Mouse (Mus musculus): ENCODE measurements around the gene Gpr61. TPM values are rescaled to one million over a fixed set of nuclear protein-coding genes. Genes with fewer than 3 reads are reported as not detected.

Gpr61 gene
- total and polyA plus RNA-seq, 2 experiments from 2014 or later: 6.8 to 12.2 TPM

GRCm38 (mm10) chr3:108180514-108180913, 25.8 kb upstream of the Gpr61 start:
- H3K4me2 ChIP-seq (ENCODE audit: low read depth, low read length): no peak overlapping the region
- H3K27me3 ChIP-seq (ENCODE audit: insufficient read depth, low read length): no peaks in the 10 kb centered on the region
- H3K4me1 ChIP-seq (ENCODE audit: insufficient read depth, low read length): 0 out of 2 replicates have a peak, but pooled peaks cover 3% of the 10 kb centered on the region
- no peak for ATAC-seq
- no peak overlapping the region for H3K4me3 ChIP-seq (ENCODE audit: low read length)
- H3K9ac ChIP-seq (replicated peaks; ENCODE audit: low read length): no peak overlapping the region
- DNase-seq (ENCODE audit: low spot score): no peak
- no peaks in the 10 kb centered on the region for H3K36me3 ChIP-seq (ENCODE audit: insufficient read depth, low read length)
- no peak overlapping the region for H3K27ac ChIP-seq
- no peaks in the 10 kb centered on the region for H3K9me3 ChIP-seq (ENCODE audit: low read length)
- WGBS: 49% methylated on average over 2 of the region's 2 CpGs
- TF ChIP-seq CTCF (IDR thresholded peaks at IDR 0.05; ENCODE audit: low read depth): no peak

- no peak overlapping the region for H3K4me2 ChIP-seq (ENCODE audit: low read depth, low read length)
Measured at GRCm38 (mm10) chr3:108178756-108179715, 24.4 kb upstream of the Gpr61 start.

GRCm38 (mm10) chr3:108174672-108175531, 20.2 kb upstream of the Gpr61 start:
- peak overlapping the region; percentile 31; the same call in 1 of the 2 replicates for H3K9ac ChIP-seq (replicated peaks; ENCODE audit: low read length)
- H3K4me3 ChIP-seq (ENCODE audit: low read length): no peak overlapping the region
- peak overlapping the region; percentile 66 for H3K27ac ChIP-seq
- H3K4me1 ChIP-seq (ENCODE audit: insufficient read depth, low read length): peaks cover 10% of the 10 kb centered on the region; the same call in 1 of the 2 replicates
- no peaks in the 10 kb centered on the region for H3K27me3 ChIP-seq (ENCODE audit: insufficient read depth, low read length)
- 16% methylated on average over 14 of the region's 14 CpGs for WGBS
- H3K9me3 ChIP-seq (ENCODE audit: low read length): no peaks in the 10 kb centered on the region
- ATAC-seq (peak; percentile 82), DNase-seq (ENCODE audit: low spot score) (peak; percentile 80)
- H3K4me2 ChIP-seq (ENCODE audit: low read depth, low read length): peak overlapping the region; percentile 42
- TF ChIP-seq CTCF (IDR thresholded peaks at IDR 0.05; ENCODE audit: low read depth): no peak
- no peaks in the 10 kb centered on the region for H3K36me3 ChIP-seq (ENCODE audit: insufficient read depth, low read length)

More at GRCm38 (mm10) chr3:108178756-108179715, 24.4 kb upstream of the Gpr61 start:
- H3K36me3 ChIP-seq (ENCODE audit: insufficient read depth, low read length): no peaks in the 10 kb centered on the region
- H3K27ac ChIP-seq: no peak overlapping the region
- 72% methylated on average over 7 of the region's 7 CpGs for WGBS
- no peaks in the 10 kb centered on the region for H3K27me3 ChIP-seq (ENCODE audit: insufficient read depth, low read length)
- H3K4me1 ChIP-seq (ENCODE audit: insufficient read depth, low read length): peaks cover 10% of the 10 kb centered on the region; the same call in 1 of the 2 replicates
- no peaks in the 10 kb centered on the region for H3K9me3 ChIP-seq (ENCODE audit: low read length)
- no peak for TF ChIP-seq CTCF (IDR thresholded peaks at IDR 0.05; ENCODE audit: low read depth)
- DNase-seq (ENCODE audit: low spot score): no peak
- no peak overlapping the region for H3K4me3 ChIP-seq (ENCODE audit: low read length)
- no peak for ATAC-seq
- no peak overlapping the region for H3K9ac ChIP-seq (replicated peaks; ENCODE audit: low read length)

- peaks cover 12% of the 10 kb centered on the region; the same call in 1 of the 2 replicates for H3K4me1 ChIP-seq (ENCODE audit: insufficient read depth, low read length)
- H3K9ac ChIP-seq (replicated peaks; ENCODE audit: low read length): no peak overlapping the region
Measured at GRCm38 (mm10) chr3:108169199-108169598, 14.5 kb upstream of the Gpr61 start.

GRCm38 (mm10) chr3:108167499-108167898, 12.8 kb upstream of the Gpr61 start:
- Histone ChIP-seq H3K4me2 (ENCODE audit: low read depth, low read length) (no peak overlapping the region), H3K36me3 (ENCODE audit: insufficient read depth, low read length) (no peaks in the 10 kb centered on the region), H3K4me3 (ENCODE audit: low read length) (no peak overlapping the region), H3K9me3 (ENCODE audit: low read length) (no peaks in the 10 kb centered on the region), H3K27me3 (ENCODE audit: insufficient read depth, low read length) (no peaks in the 10 kb centered on the region), H3K4me1 (ENCODE audit: insufficient read depth, low read length) (peaks cover 12% of the 10 kb centered on the region; the same call in 1 of the 2 replicates), H3K27ac (no peak overlapping the region), H3K9ac (replicated peaks; ENCODE audit: low read length) (no peak overlapping the region)
- ATAC-seq (no peak), DNase-seq (ENCODE audit: low spot score) (no peak)
- WGBS: 46% methylated on average over 14 of the region's 14 CpGs
- TF ChIP-seq CTCF (IDR thresholded peaks at IDR 0.05; ENCODE audit: low read depth): no peak

More at GRCm38 (mm10) chr3:108169199-108169598, 14.5 kb upstream of the Gpr61 start:
- H3K9me3 ChIP-seq (ENCODE audit: low read length): no peaks in the 10 kb centered on the region
- ATAC-seq (no peak), DNase-seq (ENCODE audit: low spot score) (no peak)
- H3K4me2 ChIP-seq (ENCODE audit: low read depth, low read length): no peak overlapping the region
- 51% methylated on average over 3 of the region's 3 CpGs for WGBS
- no peak overlapping the region for H3K4me3 ChIP-seq (ENCODE audit: low read length)
- H3K27ac ChIP-seq: no peak overlapping the region
- TF ChIP-seq CTCF (IDR thresholded peaks at IDR 0.05; ENCODE audit: low read depth): no peak
- no peaks in the 10 kb centered on the region for H3K36me3 ChIP-seq (ENCODE audit: insufficient read depth, low read length)
- H3K27me3 ChIP-seq (ENCODE audit: insufficient read depth, low read length): no peaks in the 10 kb centered on the region

GRCm38 (mm10) chr3:108166486-108167211, 12.0 kb upstream of the Gpr61 start:
- Histone ChIP-seq H3K4me3 (ENCODE audit: low read length) (no peak overlapping the region), H3K9ac (replicated peaks; ENCODE audit: low read length) (no peak overlapping the region), H3K4me1 (ENCODE audit: insufficient read depth, low read length) (peaks cover 12% of the 10 kb centered on the region; the same call in 1 of the 2 replicates), H3K9me3 (ENCODE audit: low read length) (no peaks in the 10 kb centered on the region), H3K36me3 (ENCODE audit: insufficient read depth, low read length) (no peaks in the 10 kb centered on the region), H3K27me3 (ENCODE audit: insufficient read depth, low read length) (no peaks in the 10 kb centered on the region), H3K27ac (no peak overlapping the region), H3K4me2 (ENCODE audit: low read depth, low read length) (no peak overlapping the region)
- DNase-seq (ENCODE audit: low spot score): peak; percentile 76
- 12% methylated on average over 8 of the region's 11 CpGs for WGBS
- peak; percentile 48 for TF ChIP-seq CTCF (IDR thresholded peaks at IDR 0.05; ENCODE audit: low read depth)
- ATAC-seq: peak; percentile 75

Data from hindbrain, postnatal 0 days (tissue).